Mouse (Mus musculus) neutrophil, adult 5-6 weeks (primary cell): ENCODE results near the gene Slc18a3. TPM values are rescaled to one million over a fixed set of nuclear protein-coding genes. Genes with fewer than 3 reads are reported as not detected.

Source experiments
- ATAC-seq: fragments of 151-379, 151-347 bp; 2 replicates; pipeline ENCODE4 v1.8.0; 2017; ENCODE audit warnings: mild to moderate bottlenecking, moderate TSS enrichment; ENCODE audit not compliant: insufficient number of reproducible peaks, poor library complexity, low FRiP score, severe bottlenecking; ENCODE audit errors: extremely low read depth
- total RNA-seq: library from RNA; stranded (forward); fragments of 200-1000 nt; gene quantifications from 2 replicates; pipeline ENCODE4 v1.2.3, GENCODE M21; 2017

Gene Slc18a3
- total RNA-seq, 1 experiment from 2014 or later: not detected

GRCm38 (mm10) chr14:32465889-32466288 is 1.2 kb upstream of the Slc18a3 start, which contains the start of gene Chat:
Gene Chat, minus strand, starts transcription at chr14:32465989.
- no peak for ATAC-seq

DNA sequence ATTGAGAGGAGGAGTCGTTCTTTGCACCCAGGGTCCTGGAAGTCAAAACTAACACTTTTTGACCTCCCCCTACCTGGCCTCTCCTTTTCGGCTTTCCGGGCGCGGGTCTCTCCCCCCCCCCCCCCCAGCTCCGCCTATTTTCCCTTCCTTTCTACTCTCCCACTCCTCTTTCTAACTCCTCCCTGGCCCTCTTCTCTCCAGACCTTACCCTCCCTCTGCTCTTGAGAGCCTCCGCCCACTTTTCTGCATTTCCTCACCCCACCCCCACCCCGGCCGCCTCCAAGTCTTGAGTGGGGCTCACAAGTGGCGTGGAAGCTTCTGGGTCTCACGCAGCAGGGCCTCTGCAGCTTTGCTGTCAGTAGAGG is 838 bp upstream of the Slc18a3 start:
- ATAC-seq: no peak

DNA sequence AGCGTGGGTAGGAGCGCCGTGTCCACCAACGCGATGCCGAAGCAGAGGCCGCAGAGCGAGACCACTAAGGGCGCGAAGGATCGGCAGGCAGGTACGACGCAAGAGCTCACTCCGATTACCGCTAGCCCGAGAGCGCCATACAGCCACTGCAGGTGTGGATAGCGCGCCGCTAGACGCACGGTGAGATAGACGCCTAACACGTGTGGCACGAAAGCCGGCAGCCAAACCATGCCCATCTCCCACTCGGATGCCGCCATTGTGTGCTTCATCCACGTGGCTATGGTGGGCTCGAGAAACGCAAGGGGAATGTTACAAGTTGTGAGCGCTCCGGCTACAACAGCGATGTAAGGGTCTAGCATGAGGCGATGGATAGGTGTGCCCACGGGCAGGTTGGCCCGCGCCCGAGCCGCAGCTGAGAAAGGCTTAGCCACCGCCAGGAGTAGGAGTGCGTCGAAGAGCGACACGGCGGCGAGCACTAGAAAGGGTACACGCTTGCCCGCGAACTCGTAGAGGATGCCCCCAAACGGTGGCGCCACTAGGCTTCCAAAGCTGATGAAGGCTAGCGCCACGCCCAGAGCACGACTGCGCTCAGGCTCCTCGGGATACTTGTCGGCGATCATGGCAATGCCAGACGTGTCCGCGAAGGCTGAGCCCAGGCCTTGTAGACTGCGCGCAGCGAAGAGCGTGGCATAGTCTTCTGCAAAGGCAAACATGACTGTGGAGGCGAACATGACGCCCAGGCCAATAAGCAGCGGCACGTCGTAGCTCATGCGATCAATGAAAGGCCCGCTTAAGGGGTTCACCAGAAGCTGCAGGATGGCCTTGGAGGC is 1.2 kb downstream of the Slc18a3 start:
- ATAC-seq: no peak

GRCm38 (mm10) chr14:32452552-32452951 is 12.1 kb downstream of the Slc18a3 start:
- no peak for ATAC-seq

- ATAC-seq: no peak
Observed at GRCm38 (mm10) chr14:32446989-32447388, 17.7 kb downstream of the Slc18a3 start.

- no peak for ATAC-seq
Observed at GRCm38 (mm10) chr14:32443446-32443845, 21.2 kb downstream of the Slc18a3 start.

GRCm38 (mm10) chr14:32439744-32440143 is 24.9 kb downstream of the Slc18a3 start:
- ATAC-seq: no peak

DNA sequence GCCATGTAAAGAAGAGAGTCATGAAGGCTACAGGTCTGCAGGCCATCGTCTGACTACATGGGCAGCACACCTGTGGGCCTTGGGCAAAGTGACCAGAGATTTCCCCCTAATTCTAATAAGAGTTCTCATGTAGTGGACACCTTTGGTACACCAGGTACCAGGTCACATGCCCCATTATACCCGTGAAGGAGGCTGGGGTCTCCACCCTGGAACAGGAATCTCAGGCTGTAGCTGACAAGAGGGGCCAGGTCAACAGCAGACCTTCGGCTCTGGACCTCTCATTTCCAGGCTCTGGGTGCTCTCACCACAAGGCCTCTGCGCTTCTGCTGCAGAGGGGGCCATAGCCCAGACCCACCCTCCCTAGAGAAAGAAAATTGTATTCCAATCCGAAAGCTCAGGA is 25.3 kb downstream of the Slc18a3 start:
- ATAC-seq: no peak

- ATAC-seq: no peak
Observed at GRCm38 (mm10) chr14:32437352-32437793, 27.3 kb downstream of the Slc18a3 start.

DNA sequence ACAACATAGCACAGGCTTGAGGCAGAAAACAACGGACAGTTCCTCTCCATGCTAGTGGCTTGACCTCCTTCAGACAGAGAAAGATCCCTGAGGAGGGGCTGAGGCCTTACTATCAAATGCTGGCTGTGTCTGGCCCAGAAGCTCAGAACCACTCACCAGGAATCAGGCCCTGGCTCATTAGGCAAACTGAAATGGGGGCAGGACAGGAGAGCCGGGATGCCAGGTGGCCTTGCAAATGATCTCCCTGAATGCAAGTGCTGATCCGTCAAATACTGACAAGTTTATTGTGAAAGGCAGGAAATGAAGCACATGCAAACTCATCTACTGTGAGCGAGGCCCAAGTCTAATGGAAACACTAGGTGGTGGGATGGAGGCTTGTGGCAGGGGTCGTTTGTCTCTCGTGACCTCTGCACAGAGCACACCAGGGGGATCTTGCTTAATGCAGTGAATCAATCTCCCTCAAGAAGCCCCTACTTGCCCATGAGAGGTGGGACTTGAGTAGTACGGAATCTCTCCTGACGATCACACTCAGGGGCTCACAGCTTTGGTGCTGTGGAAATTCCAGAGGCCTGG is 35.5 kb downstream of the Slc18a3 start:
- no peak for ATAC-seq

- no peak for ATAC-seq
Observed at GRCm38 (mm10) chr14:32423946-32424345, 40.7 kb downstream of the Slc18a3 start.

GRCm38 (mm10) chr14:32418747-32419146 is 45.9 kb downstream of the Slc18a3 start:
- ATAC-seq: no peak

Other genes starting within 250 kb of the Slc18a3 start
- gene Ogdhl, start 142.8 kb downstream of the Slc18a3 start, total RNA-seq: not detected in 2 replicates
- not detected in 2 replicates for gene 1700024G13Rik, start 76.5 kb downstream of the Slc18a3 start, total RNA-seq
- gene Chat, start 1.1 kb upstream of the Slc18a3 start, total RNA-seq: not detected in 2 replicates
- 28.4 and 33.1 TPM in 2 replicates for gene Ercc6, start 48.7 kb upstream of the Slc18a3 start, total RNA-seq
- not detected in 2 replicates for gene Prrxl1, start 134.6 kb upstream of the Slc18a3 start, total RNA-seq
- 0.23 and 0.37 TPM in 2 replicates for gene 3425401B19Rik, start 220.4 kb upstream of the Slc18a3 start, total RNA-seq